Mouse (Mus musculus) layer of hippocampus, postnatal 10 days (tissue): ENCODE measurements at regions not wholly inside any gene's neighbourhood (a gene's known extent, or its start where the extent isn't known, plus 50 kb on each side); places are given as distances from the start of the nearest gene placed in this dataset.
"Not testable (repeated sequence)": the region's sequence is repeated elsewhere in the genome, so short reads cannot be mapped to it uniquely, and the experiment has no call there.

Experiments
- DNase-seq, 2 experiments: peaks; one replicate each; pipeline ENCODE4 v3.0.0; 2021; ENCODE audit warnings: low spot score in 2 of 2

DNA sequence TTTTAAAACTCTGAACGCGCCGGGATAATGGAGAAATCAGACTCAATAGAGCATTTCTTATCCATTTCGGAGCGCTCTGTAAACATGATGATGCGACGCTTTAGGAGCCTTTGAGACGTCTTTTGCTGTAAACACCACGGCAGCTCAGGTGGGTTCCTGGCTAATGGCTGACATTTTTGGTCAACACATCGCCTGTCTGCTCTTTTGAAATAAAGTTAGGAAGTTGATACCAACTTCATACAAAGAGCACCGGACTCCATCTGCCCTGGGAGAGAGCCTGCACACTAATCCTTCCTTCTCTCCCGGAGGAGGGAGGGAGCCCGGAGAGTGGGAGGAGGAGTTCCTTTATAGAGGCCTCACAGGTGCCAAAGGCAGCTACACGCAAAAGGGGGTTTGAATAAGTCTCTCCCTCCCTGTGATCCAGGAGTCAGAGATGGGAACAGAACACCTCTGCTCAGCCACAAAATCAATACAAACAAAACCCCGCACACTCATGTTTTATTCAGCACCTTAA is 63.8 kb upstream of the Srsf6 start:
- DNase-seq: no peak

GRCm38 (mm10) chr2:162866613-162867314 is 64.6 kb upstream of the Srsf6 start:
- DNase-seq: no peak

DNA sequence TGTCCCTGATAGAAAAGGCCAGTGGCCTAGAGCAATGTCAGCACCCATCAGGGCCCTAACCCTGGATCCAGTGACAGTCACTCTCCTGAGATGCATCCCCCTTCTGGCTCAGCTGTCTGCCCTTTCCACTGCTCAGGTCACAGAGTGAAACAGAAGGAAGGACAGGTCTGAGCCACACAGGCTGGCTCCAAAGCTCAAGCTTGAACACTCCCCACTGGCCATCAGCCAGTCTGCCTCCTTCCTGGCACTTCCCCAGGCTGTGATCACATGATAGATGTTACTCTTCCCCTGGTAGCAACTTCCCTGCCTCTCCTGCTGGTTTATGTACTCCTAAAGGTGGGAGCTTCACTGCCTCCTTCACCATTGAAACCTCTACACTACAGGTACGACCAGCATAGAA is 66.8 kb upstream of the Srsf6 start:
- peak in 1 of 2 experiments; percentile 19 for DNase-seq

- peak in 1 of 2 experiments; percentile 5 for DNase-seq
Measured at GRCm38 (mm10) chr2:162854606-162855005, 76.7 kb upstream of the Srsf6 start.

DNA sequence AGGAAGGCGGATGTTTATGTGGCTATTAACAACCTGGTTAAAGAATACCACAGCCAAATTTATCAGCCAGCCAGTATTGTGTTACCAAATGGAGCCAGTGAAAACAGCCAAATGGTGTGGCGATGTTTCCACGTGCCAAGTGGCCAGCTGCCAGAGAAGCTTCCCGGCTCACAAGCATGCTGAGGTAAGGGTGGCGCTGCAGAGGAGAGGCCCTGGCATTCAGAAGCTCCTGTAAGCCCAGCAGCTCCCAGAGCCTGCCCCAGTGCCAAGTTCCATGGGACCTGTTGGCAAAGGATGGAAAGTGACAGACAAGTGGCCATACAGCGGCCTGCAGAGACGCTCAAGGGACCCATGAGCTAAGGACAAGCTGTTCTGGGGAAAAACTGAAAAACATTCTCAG is 77.8 kb upstream of the Srsf6 start:
- DNase-seq: peak; percentile 64 to 77

GRCm38 (mm10) chr2:162841761-162842160 is 89.6 kb upstream of the Srsf6 start:
- DNase-seq: not testable (repeated sequence)

DNA sequence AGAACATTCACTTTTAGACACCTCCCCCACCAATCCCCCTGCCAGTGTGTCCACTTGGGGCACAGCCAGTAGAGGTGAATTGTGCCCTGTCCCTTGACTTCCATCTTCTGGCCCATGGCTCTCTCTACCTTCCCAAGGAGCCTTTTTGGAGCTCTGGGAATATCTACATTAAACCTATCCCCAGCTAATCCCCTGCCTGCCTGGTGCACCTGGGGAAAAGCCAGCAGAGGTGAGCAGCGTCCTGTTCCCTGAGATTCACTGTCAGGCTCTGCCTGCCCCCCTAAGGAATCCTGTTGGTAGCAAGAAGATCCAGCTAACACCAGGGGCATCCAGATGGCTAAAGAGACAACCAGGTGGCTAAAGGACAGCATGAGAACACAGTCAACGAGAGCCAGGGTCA is 93.6 kb upstream of the Srsf6 start:
- no peak for DNase-seq

- no peak for DNase-seq
Measured at GRCm38 (mm10) chr2:162833741-162834140, 97.6 kb upstream of the Srsf6 start.

- no peak for DNase-seq
Measured at GRCm38 (mm10) chr2:162818787-162819186, 112.5 kb upstream of the Srsf6 start.

DNA sequence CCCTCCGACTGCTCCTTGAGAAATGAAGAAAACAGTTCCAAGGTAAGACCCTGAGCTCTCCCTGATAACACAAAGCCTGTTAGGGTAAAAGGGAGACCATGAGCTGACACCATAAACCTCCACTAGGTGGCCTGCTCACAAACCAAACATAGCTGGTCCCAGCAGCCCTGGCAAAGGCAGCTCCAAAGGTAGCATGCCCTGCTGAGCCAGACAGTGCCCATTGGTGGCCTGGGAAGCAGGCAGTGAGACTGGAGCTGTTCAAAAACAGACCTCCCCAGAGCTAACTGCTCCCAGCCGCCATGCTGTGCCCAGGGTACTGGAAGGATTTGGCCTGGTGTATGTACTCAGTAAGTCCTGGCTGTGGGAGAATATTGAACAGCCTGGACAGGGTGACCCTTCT is 117.1 kb upstream of the Srsf6 start:
- peak; percentile 28 to 30 for DNase-seq

DNA sequence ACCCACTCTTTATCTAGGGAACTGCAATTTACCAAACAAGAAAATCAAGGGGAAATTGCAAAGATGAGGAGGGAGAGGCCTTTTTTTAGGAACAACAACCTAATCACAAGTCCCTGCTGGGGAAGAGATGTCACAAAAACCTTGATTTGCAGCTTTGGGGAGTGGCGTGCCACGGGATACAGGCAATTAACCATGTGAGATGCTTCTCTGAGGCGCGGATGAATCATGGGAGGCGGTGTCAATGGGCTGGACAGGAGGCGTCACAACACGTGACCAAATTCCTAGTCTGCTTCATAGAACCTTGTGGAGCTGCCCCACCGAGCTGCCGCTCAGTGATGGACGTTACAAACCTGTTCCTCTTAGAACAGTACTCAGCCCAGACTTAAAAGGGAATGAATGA is 123.6 kb upstream of the Srsf6 start:
- DNase-seq: no peak

GRCm38 (mm10) chr2:162796528-162796927 is 134.8 kb upstream of the Srsf6 start:
- DNase-seq: no peak

GRCm38 (mm10) chr2:162794285-162794684 is 133.3 kb upstream of the Ptprt start:
- no peak for DNase-seq

GRCm38 (mm10) chr2:162791374-162792098 is 130.6 kb upstream of the Ptprt start:
- peak; percentile 17 to 22 for DNase-seq

DNA sequence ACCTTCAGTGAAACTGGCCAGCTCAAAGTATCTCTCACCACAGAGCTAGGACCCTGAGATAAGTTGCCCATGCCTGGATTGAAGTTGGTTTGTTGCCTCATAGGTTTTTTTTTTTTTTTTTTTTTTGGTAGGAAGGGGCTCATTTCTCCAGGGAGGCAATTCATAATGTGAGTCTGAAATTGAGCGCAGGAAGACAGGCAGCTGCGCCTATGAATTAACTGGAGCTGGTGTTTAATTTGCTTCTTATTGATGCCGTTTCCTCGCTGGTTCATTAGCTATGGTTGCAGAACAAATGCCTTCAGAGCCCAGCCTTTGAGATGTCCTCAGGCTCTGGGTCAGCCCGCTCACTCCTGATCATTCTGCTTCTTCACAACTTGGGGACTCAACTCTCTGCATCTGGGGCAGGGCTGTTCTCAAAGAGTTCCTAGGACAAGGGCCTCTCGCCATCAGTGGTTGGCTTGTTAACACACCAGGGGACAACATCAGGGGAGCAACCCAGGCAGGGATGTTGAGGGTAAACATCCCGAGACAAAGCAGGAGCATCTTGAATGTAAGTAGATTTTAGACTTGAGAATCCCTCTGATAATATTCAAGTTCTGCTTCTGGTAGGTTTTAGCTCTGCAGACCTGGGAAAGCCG is 123.3 kb upstream of the Ptprt start:
- DNase-seq: no peak

DNA sequence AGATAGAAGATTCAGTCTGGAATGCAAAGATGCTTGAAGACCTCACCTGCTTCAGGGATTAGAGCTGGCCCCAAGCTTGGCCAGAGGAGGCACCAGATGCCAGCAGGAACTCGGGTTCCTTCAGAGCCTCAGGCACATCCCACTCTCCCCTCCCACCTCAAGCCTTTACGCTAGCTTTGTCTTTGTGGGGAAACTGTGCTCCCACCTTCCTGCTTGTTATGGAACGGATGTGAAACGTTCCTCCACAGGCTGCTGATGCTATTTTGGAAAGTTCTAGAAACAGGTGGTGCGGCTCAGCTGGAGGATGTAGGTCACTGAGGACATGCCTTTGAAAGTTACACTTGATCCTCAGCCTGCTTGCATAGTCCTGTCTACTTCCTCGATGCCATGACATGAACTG is 120.7 kb upstream of the Ptprt start:
- no peak for DNase-seq

GRCm38 (mm10) chr2:162776542-162776941 is 115.6 kb upstream of the Ptprt start:
- no peak for DNase-seq

GRCm38 (mm10) chr2:162772520-162772919 is 111.6 kb upstream of the Ptprt start:
- DNase-seq: no peak

DNA sequence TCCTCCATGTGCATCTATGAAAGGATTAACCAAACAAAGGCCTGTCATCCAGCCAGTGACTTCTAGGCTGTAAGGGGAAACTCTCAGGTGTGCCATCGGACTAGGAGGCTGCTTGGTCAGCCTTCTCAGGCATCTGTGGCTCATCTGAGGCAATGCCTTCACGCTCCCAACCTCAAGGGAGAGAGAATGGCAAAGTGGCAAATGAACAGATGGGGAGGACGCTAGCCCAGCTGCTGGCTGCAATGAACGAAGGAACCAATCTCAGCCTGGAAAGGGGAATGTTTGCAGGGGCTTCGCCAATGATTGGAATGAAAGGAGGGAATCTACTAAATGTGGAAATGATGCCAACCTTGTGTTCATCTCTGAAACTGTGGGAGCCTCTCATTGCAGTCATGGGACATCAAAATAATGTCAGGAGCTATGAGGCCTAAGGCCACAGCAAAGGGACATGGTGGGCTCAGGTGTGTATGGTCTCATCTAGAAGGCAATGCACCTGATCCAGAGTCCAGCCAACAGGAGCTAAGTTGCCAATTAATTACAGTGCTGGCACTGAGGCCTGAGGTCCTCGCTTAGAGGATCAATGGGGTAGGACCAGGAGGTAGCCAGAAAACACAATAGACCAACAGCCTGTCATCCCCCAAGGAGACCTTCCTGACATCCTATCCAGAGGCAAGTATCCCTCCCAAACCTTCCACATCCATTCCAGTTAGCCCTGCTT is 108.9 kb upstream of the Ptprt start:
- DNase-seq: no peak

GRCm38 (mm10) chr2:162764059-162764458 is 103.1 kb upstream of the Ptprt start:
- no peak for DNase-seq

GRCm38 (mm10) chr2:162740523-162740922 is 79.6 kb upstream of the Ptprt start:
- no peak for DNase-seq
